Mouse (Mus musculus) kidney, adult 2 months (tissue): ENCODE results near the gene Hcn2. TPM values are rescaled to one million over a fixed set of nuclear protein-coding genes. Genes with fewer than 3 reads are reported as not detected.
"Not testable (repeated sequence)": the region's sequence is repeated elsewhere in the genome, so short reads cannot be mapped to it uniquely, and the experiment has no call there.

Experiments
- DNase-seq: peaks from one replicate; pipeline ENCODE4 v3.0.0; 2021
- H3K27ac ChIP-seq: fragments of 200-500 bp; 2 replicates; pipeline ENCODE4 v1.5.1; 2012; ENCODE audit warnings: low read depth, low read length, control low read depth, inconsistent platforms; ENCODE audit not compliant: insufficient read depth
- H3K27me3 ChIP-seq: fragments of 200-500 bp; replicated peaks from 2 replicates; pipeline ENCODE4 v1.6.1; 2012; ENCODE audit warnings: mild to moderate bottlenecking, moderate library complexity, low read length, inconsistent platforms; ENCODE audit not compliant: control insufficient read depth, insufficient read depth
- H3K36me3 ChIP-seq: fragments of 200-500 bp; 2 replicates; pipeline ENCODE4 v1.6.1; 2012; ENCODE audit warnings: mild to moderate bottlenecking, moderate library complexity, low read length, inconsistent platforms; ENCODE audit not compliant: control insufficient read depth, insufficient read depth
- H3K4me1 ChIP-seq: fragments of 200-500 bp; 2 replicates; pipeline ENCODE4 v1.6.1; 2011; ENCODE audit warnings: low read length; ENCODE audit not compliant: control insufficient read depth, insufficient read depth
- H3K4me3 ChIP-seq: fragments of 200-500 bp; 2 replicates; pipeline ENCODE4 v1.5.1; 2011; ENCODE audit warnings: mild to moderate bottlenecking, low read depth, low read length, control low read depth; ENCODE audit not compliant: insufficient read depth
- CTCF ChIP-seq: fragments of 200-500 bp; conservative IDR thresholded peaks from 2 replicates; pipeline ENCODE4 v1.5.1; 2011; ENCODE audit warnings: low read depth, mild to moderate bottlenecking, control low read depth, low read length, moderate library complexity, mixed read lengths; ENCODE audit not compliant: insufficient read depth, insufficient read length
- POLR2A ChIP-seq: fragments of 200-500 bp; IDR thresholded peaks from one replicate; pipeline ENCODE4 v1.6.1; 2011; ENCODE audit warnings: low read depth, low read length, control low read depth
- WGBS: fragments of 180-500 bp; shearing (Covaris S2); methylation state at CpG from one replicate; pipeline ENCODE4 v1.1.7; 2018; 5-methylcytosine and 5-hydroxymethylcytosine counted together
- polyA plus RNA-seq: library from polyadenylated mRNA; depleted of rRNA; stranded (reverse); fragments of >200 nt; gene quantifications from 2 replicates; pipeline ENCODE4 v1.2.3, GENCODE M21; 2012

Gene Hcn2
- polyA plus RNA-seq, 1 experiment: 1.5 TPM

- Histone ChIP-seq H3K36me3 (no peaks in the 10 kb centered on the region), H3K4me1 (no peaks in the 10 kb centered on the region), H3K27ac (0 out of 2 replicates have a peak overlapping the region, but pooled peaks have one; percentile 6), H3K4me3 (no peak overlapping the region), H3K27me3 (no peaks in the 10 kb centered on the region)
- no peak for TF ChIP-seq CTCF
- TF ChIP-seq POLR2A: no peak
- no peak for DNase-seq
- 34% methylated on average over 9 of the region's 9 CpGs for WGBS
Measured at GRCm38 (mm10) chr10:79696129-79696651, 20.2 kb upstream of the Hcn2 start.

- H3K27ac ChIP-seq: no peak overlapping the region
- H3K4me3 ChIP-seq: no peak overlapping the region
- no peak for DNase-seq
Measured at GRCm38 (mm10) chr10:79697916-79698315, 18.5 kb upstream of the Hcn2 start.

GRCm38 (mm10) chr10:79698459-79698858 lies 18.0 kb upstream of the Hcn2 start:
- WGBS: 93% methylated on average over 6 of the region's 6 CpGs
- Histone ChIP-seq H3K36me3 (no peaks in the 10 kb centered on the region), H3K4me3 (no peak overlapping the region), H3K27me3 (no peaks in the 10 kb centered on the region), H3K27ac (no peak overlapping the region), H3K4me1 (no peaks in the 10 kb centered on the region)
- TF ChIP-seq POLR2A (no peak), CTCF (no peak)
- DNase-seq: no peak

More at GRCm38 (mm10) chr10:79697916-79698315, 18.5 kb upstream of the Hcn2 start:
- no peaks in the 10 kb centered on the region for H3K4me1 ChIP-seq
- TF ChIP-seq POLR2A: no peak
- no peaks in the 10 kb centered on the region for H3K36me3 ChIP-seq
- WGBS: 63% methylated on average over 6 of the region's 6 CpGs
- H3K27me3 ChIP-seq: no peaks in the 10 kb centered on the region

- H3K27me3 ChIP-seq: no peaks in the 10 kb centered on the region
- H3K27ac ChIP-seq: peak overlapping the region; percentile 62; the same call in 1 of the 2 replicates
- TF ChIP-seq POLR2A (no peak), CTCF (no peak)
- H3K36me3 ChIP-seq: no peaks in the 10 kb centered on the region
- no peak for DNase-seq
- H3K4me1 ChIP-seq: peaks cover 8% of the 10 kb centered on the region; the same call in 1 of the 2 replicates
- no peak overlapping the region for H3K4me3 ChIP-seq
- 48% methylated on average over 7 of the region's 7 CpGs for WGBS
Measured at GRCm38 (mm10) chr10:79700676-79701075, 15.8 kb upstream of the Hcn2 start.

- peaks cover 16% of the 10 kb centered on the region for H3K4me1 ChIP-seq
- no peaks in the 10 kb centered on the region for H3K36me3 ChIP-seq
- TF ChIP-seq CTCF (no peak), POLR2A (no peak)
- no peaks in the 10 kb centered on the region for H3K27me3 ChIP-seq
- peak overlapping the region; percentile 62 for H3K27ac ChIP-seq
- 53% methylated on average over 10 of the region's 10 CpGs for WGBS
- H3K4me3 ChIP-seq: no peak overlapping the region
- DNase-seq: peak; percentile 74
Measured at GRCm38 (mm10) chr10:79701443-79702129, 14.8 kb upstream of the Hcn2 start.

GRCm38 (mm10) chr10:79702970-79703369 lies 13.5 kb upstream of the Hcn2 start:
- H3K4me3 ChIP-seq, H3K27ac ChIP-seq, H3K27me3 ChIP-seq, H3K36me3 ChIP-seq, DNase-seq: not testable (repeated sequence)
- 83% methylated on average over 4 of the region's 4 CpGs for WGBS
- H3K4me1 ChIP-seq: peaks cover 27% of the 10 kb centered on the region

- TF ChIP-seq CTCF (no peak), POLR2A (no peak)
- Histone ChIP-seq H3K36me3 (no peaks in the 10 kb centered on the region), H3K4me1 (peaks cover 27% of the 10 kb centered on the region), H3K27ac (no peak overlapping the region), H3K4me3 (no peak overlapping the region), H3K27me3 (no peaks in the 10 kb centered on the region)
- DNase-seq: no peak
- 87% methylated on average over 10 of the region's 10 CpGs for WGBS
Measured at GRCm38 (mm10) chr10:79703541-79703940, 12.9 kb upstream of the Hcn2 start.
